Mouse (Mus musculus) C2C12 (cell line): ENCODE data around the gene Kctd21.

ENCODE experiments used
- CEBPB ChIP-seq: IDR thresholded peaks from one replicate; pipeline ENCODE4 v1.6.1; 2011; ENCODE audit warnings: low read depth, mild to moderate bottlenecking, control low read depth, moderate library complexity
- CTCF ChIP-seq: IDR thresholded peaks from one replicate; pipeline ENCODE4 v1.5.1; 2011; ENCODE audit not compliant: control insufficient read depth, insufficient read depth, insufficient read length
- FOSL1 ChIP-seq: IDR thresholded peaks from one replicate; pipeline ENCODE4 v1.8.0; 2011; ENCODE audit warnings: mild to moderate bottlenecking, low read length; ENCODE audit not compliant: poor library complexity, insufficient read depth, severe bottlenecking
- MAX ChIP-seq: IDR thresholded peaks from one replicate; pipeline ENCODE4 v1.6.1; 2011; ENCODE audit warnings: mild to moderate bottlenecking, control low read depth
- MYOD1 ChIP-seq: IDR thresholded peaks from one replicate; pipeline ENCODE4 v1.6.1; 2011; ENCODE audit warnings: low read depth; ENCODE audit not compliant: control insufficient read depth, insufficient read length
- MYOG ChIP-seq: IDR thresholded peaks from one replicate; pipeline ENCODE4 v1.6.1; 2011; ENCODE audit not compliant: control insufficient read depth, insufficient read length; ENCODE audit errors: extremely low read depth
- USF1 ChIP-seq: IDR thresholded peaks from one replicate; pipeline ENCODE4 v1.6.1; 2011; ENCODE audit warnings: low read depth, mild to moderate bottlenecking, control low read depth, moderate library complexity

DNA sequence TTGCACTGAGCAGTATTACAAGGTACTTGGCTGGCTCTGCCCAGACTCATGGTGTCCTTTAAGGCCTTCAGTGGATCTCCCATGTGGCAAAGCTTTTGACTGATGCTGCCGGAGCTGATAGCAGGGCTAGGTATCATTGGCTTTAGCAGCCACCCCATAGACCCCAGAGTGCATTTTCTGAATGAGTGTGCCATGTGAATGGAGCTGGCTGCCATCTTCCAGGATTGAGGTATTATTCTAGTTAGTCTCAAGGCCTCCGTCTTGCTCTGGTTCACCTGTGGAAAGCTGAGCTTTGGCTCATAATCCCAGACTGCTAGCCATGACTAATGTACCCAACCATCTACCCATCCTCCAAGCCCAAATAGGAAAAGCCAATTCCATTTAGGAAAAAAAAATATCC lies 25.3 kb upstream of the Kctd21 start:
- TF ChIP-seq MYOG (no peak), CTCF (no peak), MYOD1 (no peak), USF1 (no peak), FOSL1 (no peak), MAX (no peak), CEBPB (no peak)
